Mouse (Mus musculus): ENCODE measurements around the gene Cbfa2t3.
"Not testable (repeated sequence)": the region's sequence is repeated elsewhere in the genome, so short reads cannot be mapped to it uniquely, and the experiment has no call there.

Cbfa2t3 gene

GRCm38 (mm10) chr8:122640825-122641224 lies 58.1 kb downstream of the Cbfa2t3 start:
- in situ Hi-C loops (cut with MboI, MseI): no loop called here

GRCm38 (mm10) chr8:122639521-122640248 lies 59.2 kb downstream of the Cbfa2t3 start:
- in situ Hi-C loops (cut with MboI, MseI): no loop called here

DNA sequence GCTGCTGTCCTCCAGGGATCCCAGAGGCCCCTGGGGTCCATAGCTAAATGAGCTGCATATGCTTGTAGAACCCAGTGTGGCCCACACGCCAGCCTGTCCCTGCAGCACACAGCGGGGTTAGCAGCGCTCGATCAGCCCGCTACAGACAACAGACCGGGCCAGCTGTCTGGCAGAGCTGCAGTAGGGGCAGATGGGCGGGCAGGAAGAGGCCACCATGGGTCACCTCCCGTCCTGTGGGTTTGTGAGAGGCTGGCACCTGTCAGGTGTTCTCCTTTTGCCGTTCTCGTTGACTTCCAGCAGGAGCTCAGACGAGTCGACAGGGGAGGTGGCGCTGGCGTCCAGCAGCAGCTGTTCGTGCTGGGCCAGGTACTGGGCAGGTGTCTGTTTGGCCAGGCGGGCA lies 60.3 kb downstream of the Cbfa2t3 start:
- in situ Hi-C loops (cut with MboI, MseI): no loop called here

- in situ Hi-C loops (cut with MboI, MseI): no loop called here
Observed at GRCm38 (mm10) chr8:122637230-122637629, 61.7 kb downstream of the Cbfa2t3 start.

DNA sequence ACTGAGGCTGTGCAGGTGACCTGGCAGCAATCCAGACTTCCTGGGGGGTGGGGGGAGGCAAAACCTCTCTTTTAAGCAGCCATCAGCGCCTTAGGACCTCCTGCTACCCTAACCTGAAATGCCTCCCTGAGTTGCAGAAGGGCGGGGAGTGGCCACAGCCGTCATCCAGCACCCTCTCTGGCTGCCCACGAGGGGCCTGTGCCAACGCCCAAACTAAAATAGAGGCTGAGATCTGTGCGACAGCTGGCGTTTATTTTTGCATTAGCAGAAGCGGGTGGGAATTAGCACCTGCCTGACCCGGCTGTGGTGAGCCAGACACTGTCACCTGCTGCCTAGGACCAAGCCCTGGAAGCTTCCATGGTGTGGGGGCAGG lies 62.1 kb downstream of the Cbfa2t3 start:
- in situ Hi-C loops (cut with MboI, MseI): no loop called here

- in situ Hi-C loops (cut with MboI, MseI): no loop called here
Observed at GRCm38 (mm10) chr8:122635878-122636802, 62.8 kb downstream of the Cbfa2t3 start.

- in situ Hi-C loops (cut with MboI, MseI): no loop called here
Observed at GRCm38 (mm10) chr8:122633205-122633604, 65.7 kb downstream of the Cbfa2t3 start.

- in situ Hi-C loops (cut with MboI, MseI): not testable (repeated sequence)
Observed at GRCm38 (mm10) chr8:122632134-122632533, 66.8 kb downstream of the Cbfa2t3 start.

GRCm38 (mm10) chr8:122630696-122631095 lies 68.2 kb downstream of the Cbfa2t3 start:
- in situ Hi-C loops (cut with MboI, MseI): no loop called here

GRCm38 (mm10) chr8:122629388-122629787 lies 69.5 kb downstream of the Cbfa2t3 start:
- in situ Hi-C loops (cut with MboI, MseI): no loop called here

DNA sequence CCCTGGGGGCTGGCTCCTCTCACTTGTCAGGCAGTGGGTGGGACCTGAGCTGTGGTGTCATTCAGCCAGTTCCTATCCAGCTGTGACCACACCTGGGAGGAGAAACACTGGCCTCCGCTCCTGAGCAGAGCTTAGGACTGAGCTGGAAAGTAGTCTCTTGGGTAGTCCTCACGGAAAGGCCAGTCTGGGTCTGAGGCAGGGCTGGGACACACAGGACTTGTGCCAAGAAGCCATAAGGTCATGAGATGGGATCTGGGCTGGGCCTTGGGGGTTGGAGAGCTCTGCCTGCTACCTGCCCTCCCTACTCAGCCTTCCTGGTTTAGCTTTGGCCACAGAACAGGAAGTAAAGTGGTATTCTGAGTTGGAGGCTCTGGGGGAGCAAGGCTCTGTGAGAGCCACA lies 72.0 kb downstream of the Cbfa2t3 start:
- in situ Hi-C loops (cut with MboI, MseI): no loop called here

DNA sequence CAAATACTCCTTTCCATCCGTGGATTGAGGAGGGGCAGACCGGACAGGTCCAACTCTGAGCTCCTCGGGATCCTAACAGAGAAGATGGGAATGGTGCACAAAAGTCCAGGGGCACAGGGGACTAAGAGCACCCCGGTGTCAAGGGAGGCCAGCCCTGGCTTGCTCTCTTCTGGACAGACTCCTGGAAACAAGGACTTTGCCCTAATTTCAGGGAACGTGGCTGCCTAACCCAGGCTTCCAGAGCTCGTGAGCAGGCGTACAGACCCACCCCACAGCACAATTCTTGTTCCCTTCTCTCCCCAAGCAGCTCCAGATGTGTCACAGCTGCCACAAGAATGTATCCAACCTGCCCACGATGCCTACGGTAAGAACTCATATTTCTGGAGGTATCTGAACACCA lies 73.1 kb downstream of the Cbfa2t3 start:
- in situ Hi-C loops (cut with MboI, MseI): no loop called here

DNA sequence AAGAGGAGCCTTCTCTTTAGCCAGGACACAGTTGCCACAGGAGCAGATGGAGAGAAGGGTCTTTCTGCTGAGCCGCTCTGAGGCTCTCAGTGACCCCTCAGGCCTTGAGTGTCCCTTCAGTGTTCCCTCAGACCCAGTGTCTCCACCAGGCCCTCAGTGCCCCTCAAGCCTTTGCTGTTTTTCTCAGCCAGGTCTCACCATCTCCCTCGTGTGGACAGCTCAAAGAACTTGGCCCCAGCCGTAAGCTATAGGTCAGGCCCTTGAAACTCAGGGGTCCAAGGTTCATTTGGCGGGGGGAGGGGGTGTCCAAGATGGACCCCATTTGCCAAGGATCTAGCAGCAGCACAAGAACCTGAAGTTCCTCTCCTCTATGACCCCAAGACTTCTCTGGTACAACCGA lies 74.3 kb downstream of the Cbfa2t3 start:
- in situ Hi-C loops (cut with MboI, MseI): no loop called here

DNA sequence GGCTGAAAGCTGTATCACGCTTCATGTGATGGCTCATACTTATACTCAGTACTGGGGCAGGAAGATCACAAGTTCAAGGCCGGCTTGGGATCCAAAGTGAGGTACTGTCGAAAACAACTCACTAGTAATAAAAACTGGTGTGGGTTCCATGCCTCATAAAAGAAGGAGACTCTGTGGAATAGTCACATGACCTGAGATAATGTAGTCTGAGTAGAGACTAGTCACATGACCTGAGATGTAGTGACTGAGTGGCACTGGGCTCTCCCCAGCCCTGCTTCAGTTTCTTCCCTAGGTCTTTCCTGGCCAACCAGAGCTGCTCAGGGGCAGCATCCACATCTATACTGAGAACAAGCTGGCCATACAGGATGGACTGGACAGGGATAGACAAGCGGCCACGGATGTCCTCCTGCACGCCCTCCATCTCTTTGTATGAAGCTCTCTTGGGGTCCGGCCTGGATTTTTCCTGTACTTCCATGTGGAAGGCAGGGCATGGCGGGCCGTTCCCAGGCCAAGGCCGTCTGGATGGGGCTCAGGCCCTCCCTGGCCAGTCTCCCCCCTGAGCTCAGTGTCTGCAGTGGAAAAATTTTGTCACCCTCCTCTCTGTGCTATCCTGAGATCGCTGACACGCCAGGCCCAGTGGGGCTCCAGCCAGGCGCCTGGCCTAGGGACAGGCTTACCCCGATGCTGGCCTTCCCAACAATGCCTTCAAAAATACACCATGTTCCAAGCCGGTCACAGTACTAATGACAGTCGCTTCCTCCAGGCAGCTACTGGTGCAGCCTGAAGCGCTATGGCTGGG lies 74.9 kb downstream of the Cbfa2t3 start:
- in situ Hi-C loops (cut with MboI, MseI): no loop called here

DNA sequence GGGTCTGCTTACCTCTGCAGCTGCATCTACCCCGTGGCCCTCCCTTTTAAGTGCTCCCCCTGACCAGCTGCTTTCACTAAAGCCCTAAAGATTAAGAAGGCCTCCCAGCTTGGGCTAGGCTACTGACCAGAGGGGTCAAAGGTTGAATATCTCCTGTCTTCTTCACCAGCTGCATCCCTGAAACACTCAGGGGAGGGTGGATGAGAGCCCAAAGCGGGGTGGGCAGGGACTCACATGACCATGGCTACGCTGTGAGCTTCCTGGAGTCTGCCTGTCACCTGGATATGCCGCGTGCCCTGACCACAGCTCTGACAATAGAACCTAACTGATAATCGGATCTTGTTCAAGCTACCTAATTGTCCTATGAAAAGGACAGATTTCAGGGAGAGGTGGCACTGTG lies 76.2 kb downstream of the Cbfa2t3 start, which contains the start of gene Pabpn1l:
TSS of gene Pabpn1l (minus strand) at position 13 of the 400 bp plus-strand sequence.
- in situ Hi-C loops (cut with MboI, MseI): no loop called here

DNA sequence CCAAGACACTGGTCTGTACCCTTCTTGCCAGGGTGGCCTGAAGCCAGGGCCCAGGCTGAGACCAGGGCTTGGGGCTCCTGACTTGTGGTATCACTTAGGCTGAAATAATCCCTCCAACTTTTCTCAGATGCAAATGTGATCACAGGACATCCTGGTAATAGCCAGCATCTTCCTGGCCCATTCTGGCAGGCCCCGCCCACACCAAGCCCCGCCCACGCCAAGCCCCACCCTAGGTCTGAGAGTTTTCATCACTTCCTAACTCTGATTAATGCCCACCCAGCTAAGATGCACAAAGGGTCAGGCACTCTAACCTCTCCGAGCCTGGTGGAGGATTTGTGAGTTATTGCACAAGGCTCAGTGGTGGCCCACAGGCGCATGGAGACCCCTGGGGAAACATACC lies 78.5 kb downstream of the Cbfa2t3 start:
- in situ Hi-C loops (cut with MboI, MseI): no loop called here

DNA sequence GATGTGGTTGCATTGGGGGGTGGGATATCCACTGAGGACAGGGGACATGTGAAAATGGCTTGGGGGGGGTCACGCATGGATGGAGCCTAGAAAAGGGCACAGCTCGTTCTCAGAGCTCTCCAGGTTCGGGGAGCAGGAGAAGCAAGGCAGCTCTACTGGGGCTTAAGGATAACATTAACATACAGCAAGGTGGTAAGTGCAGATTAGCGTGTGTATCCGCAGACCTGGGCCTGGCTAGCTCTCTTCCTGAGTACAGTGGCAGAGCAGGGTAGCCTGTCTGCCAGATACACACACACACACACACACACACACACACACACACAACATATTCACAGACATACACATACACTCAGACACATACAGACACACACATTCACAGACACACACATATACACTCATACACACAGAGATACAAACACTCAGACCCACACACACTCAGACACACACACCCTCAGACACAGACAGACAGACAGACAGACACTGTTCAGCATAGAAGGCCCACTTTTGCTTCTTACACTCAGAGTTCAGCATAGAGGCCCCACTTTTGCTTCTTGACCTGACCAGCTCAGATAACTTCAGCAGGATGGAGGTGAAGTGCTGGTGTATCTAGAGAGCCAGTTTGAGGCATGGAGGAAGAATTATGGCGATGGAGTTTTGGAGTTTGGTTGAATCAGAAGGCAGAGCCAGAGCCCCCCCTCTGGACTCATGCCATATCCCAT lies 80.1 kb downstream of the Cbfa2t3 start:
- in situ Hi-C loops (cut with MboI, MseI): loop anchor here (5.0 kb wide), 1 partner anchor 213 kb away; no protein-coding TSS in a partner anchor

DNA sequence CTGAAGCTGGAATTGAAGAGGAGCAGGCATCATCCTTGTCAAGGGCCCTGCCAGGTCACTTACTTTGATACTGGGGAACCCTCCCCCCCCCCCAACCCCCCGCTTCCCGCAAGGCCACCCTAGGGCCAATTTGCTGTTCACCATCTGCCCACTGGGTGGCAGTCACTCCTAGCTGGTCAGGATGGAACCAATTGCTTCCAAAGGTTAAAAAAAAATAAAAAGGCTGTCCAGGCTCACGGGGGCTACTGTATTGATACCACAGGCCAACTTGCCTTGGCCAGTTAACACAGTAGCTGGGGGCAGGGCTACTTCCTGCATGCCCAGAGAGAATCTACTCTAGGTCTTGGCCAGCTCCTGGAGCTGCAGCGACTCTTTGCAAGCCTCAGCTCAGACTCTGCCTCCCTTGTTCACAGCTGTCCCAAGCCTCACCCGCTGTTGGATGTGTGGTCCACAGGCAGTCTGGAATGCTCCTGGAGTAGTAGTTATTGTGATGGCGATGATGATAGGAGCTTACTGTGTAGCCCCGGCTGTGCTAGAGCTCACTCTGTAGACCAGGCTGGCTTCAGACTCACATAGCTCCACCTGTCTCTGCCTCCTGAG lies 80.9 kb downstream of the Cbfa2t3 start:
- in situ Hi-C loops (cut with MboI, MseI): loop anchor here (5.0 kb wide), 1 partner anchor 214 kb away; no protein-coding TSS in a partner anchor

GRCm38 (mm10) chr8:122616181-122616905 lies 82.6 kb downstream of the Cbfa2t3 start:
- in situ Hi-C loops (cut with MboI, MseI): loop anchor here (5.0 kb wide), 1 partner anchor 216 kb away; no protein-coding TSS in a partner anchor

Data from T-helper 2 cell (primary cell).